Mouse (Mus musculus): ENCODE data around the gene Fam243.

DNA sequence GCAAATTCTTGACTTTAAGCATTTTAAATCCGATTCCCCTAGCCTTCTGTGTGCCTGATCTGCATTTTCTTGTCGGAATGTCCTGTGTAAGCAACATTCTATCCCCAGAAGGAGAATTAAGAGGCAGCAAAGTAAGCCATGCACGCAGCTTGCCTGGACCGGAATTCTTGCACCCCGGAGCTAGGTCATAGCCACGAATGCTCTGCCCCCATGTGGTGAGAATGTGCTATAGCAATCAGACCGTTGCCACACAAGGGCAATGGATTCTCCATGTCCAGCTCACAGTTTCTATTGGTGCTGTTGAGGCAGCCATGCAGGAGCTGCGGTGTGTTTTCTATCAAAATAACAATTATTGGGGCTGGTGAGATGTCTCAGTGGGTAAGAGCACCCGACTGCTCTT is 15.0 kb upstream of the Fam243 start:
- TF ChIP-seq CTCF (IDR thresholded peaks at IDR 0.05; ENCODE audit: control insufficient read depth, insufficient read depth, insufficient replicate concordance, low read depth, low read length) (peak; percentile 94; the same call in 1 of the 2 replicates), POLR2A (IDR thresholded peaks at IDR 0.05; ENCODE audit: control insufficient read depth, low read depth, low read length) (no peak)
